28 mouse cellular contexts compared by ENCODE assay signal in genomic region chr16:26368121-26368520, GRCm38 (mm10). TPM values are rescaled to one million over a fixed set of nuclear protein-coding genes. Genes with fewer than 3 reads are reported as not detected.
A peak's percentile ranks its signal among the peaks of the same experiment; 100 is the strongest.
DNase-seq lines count a peak whose midpoint lies in the region; ATAC-seq and TF ChIP-seq lines count a peak whose summit lies in the region.
"Had no signal": no experiment of that assay in that cellular context is flagged by ENCODE, and none has a peak within 500 bp of the region (broad histone marks: within the 10 kb centered on the region; RNA-seq: fewer than 3 reads in every experiment).

No protein-coding gene starts in this region.

- peaks cover 15% of the 10 kb centered on the region; the same call in 1 of the 2 replicates for H3K79me2 ChIP-seq in liver, adult 2 months (ENCODE audit: control insufficient read depth, insufficient read depth, low read length)

- TF ChIP-seq CTCF in liver, adult 2 months (IDR thresholded peaks at IDR 0.05; ENCODE audit: low read depth, low read length), result no peak
- no peak for TF ChIP-seq CTCF in liver, embryonic 14.5 days (IDR thresholded peaks at IDR 0.05; ENCODE audit: low read depth)

- peaks cover 2% of the 10 kb centered on the region; the same call in 1 of the 2 replicates for H3K36me3 ChIP-seq in liver, adult 2 months (ENCODE audit: control insufficient read depth, insufficient read depth, low read length)
- no peaks in the 10 kb centered on the region for H3K36me3 ChIP-seq in liver, embryonic 14.5 days (replicated peaks; ENCODE audit: control insufficient read depth, insufficient read depth, low read depth)
- H3K36me3 ChIP-seq in midbrain, embryonic 11.5 days (ENCODE audit: control insufficient read depth, insufficient read depth, low read length), result no peaks in the 10 kb centered on the region
- H3K36me3 ChIP-seq: embryonic facial prominence, embryonic 15.5 days; G1E; heart, embryonic 10.5 days; hindbrain, embryonic 10.5 days; intestine, embryonic 15.5 days; midbrain, embryonic 13.5 days had no signal

- H3K27ac ChIP-seq in liver, adult 2 months (replicated peaks; ENCODE audit: insufficient read depth, low read depth, low read length), result peak overlapping the region; percentile 100
- no peak overlapping the region for H3K27ac ChIP-seq in liver, embryonic 14.5 days
- H3K27ac ChIP-seq in midbrain, embryonic 11.5 days (ENCODE audit: low read depth, low read length), result no peak overlapping the region
- H3K27ac ChIP-seq: heart, embryonic 10.5 days; hindbrain, embryonic 10.5 days; intestine, embryonic 15.5 days; midbrain, embryonic 13.5 days had no signal

- H3K9ac ChIP-seq in liver, adult 2 months (ENCODE audit: low read depth, low read length), result peak overlapping the region; percentile 68
- no peak overlapping the region for H3K9ac ChIP-seq in liver, embryonic 14.5 days (replicated peaks)
- H3K9ac ChIP-seq in midbrain, embryonic 11.5 days (ENCODE audit: low read length), result no peak overlapping the region
- H3K9ac ChIP-seq: embryonic facial prominence, embryonic 15.5 days; intestine, embryonic 15.5 days; midbrain, embryonic 13.5 days had no signal

- peaks cover 25% of the 10 kb centered on the region for H3K4me1 ChIP-seq in liver, adult 2 months (ENCODE audit: control insufficient read depth, insufficient read depth, low read length)
- no peaks in the 10 kb centered on the region for H3K4me1 ChIP-seq in liver, embryonic 14.5 days (replicated peaks; ENCODE audit: control insufficient read depth in 2 of 2, insufficient read depth in 2 of 2, low read length in 1 of 2)
- no peaks in the 10 kb centered on the region; the same call in 1 of the 2 replicates for H3K4me1 ChIP-seq in midbrain, embryonic 11.5 days (ENCODE audit: control insufficient read depth, insufficient read depth, low read length)
- H3K4me1 ChIP-seq: intestine, embryonic 15.5 days had no signal

- ATAC-seq in liver, embryonic 14.5 days (ENCODE audit: insufficient read depth), result peak; percentile 55
- ATAC-seq in midbrain, embryonic 11.5 days (ENCODE audit: low FRiP score), result no peak
- ATAC-seq: activated CD4-positive, CD25-positive, alpha-beta regulatory T cell, adult 4 months; forebrain, embryonic 14.5 days; hindbrain, embryonic 16.5 days; intestine, embryonic 15.5 days; midbrain, embryonic 13.5 days had no signal

- no peak for TF ChIP-seq POLR2A in liver, adult 2 months (IDR thresholded peaks at IDR 0.05; ENCODE audit: extremely low read depth, insufficient read depth, low read length)

- H3K4me3 ChIP-seq in liver, adult 2 months (ENCODE audit: insufficient read depth, low read depth, low read length), result peak overlapping the region; percentile 42; the same call in 1 of the 2 replicates
- no peak overlapping the region for H3K4me3 ChIP-seq in liver, embryonic 14.5 days (ENCODE audit: insufficient read depth in 1 of 2, low read depth in 2 of 2, low read length in 2 of 2)
- no peak overlapping the region for H3K4me3 ChIP-seq in midbrain, embryonic 11.5 days (ENCODE audit: low read depth, low read length)
- H3K4me3 ChIP-seq: heart, embryonic 10.5 days; hindbrain, embryonic 10.5 days; intestine, embryonic 15.5 days; midbrain, embryonic 13.5 days had no signal

- no peak for TF ChIP-seq EP300 in liver, embryonic 14.5 days (IDR thresholded peaks at IDR 0.05; ENCODE audit: low read depth)

- DNase-seq in liver, adult 2 months (ENCODE audit: extremely low read depth, low read depth, low spot score), result peak; percentile 100
- no peak for DNase-seq in liver
- DNase-seq in kidney, postnatal 14 days, result peak; percentile 57
- no peak for DNase-seq in liver, embryonic 14.5 days (ENCODE audit: low read depth in 3 of 3, low spot score in 3 of 3)
- no peak for DNase-seq in midbrain, embryonic 11.5 days (ENCODE audit: low spot score, missing footprints)
- DNase-seq in frontal cortex, postnatal 36 days (ENCODE audit: low spot score in 2 of 2), result no peak
- no peak for DNase-seq in retina, embryonic 14.5 days (ENCODE audit: low spot score)
- DNase-seq: adrenal gland, postnatal 25 days; B cell, adult 2 months; cerebellum, adult 8-10 months; gastrocnemius, postnatal 10 days; layer of hippocampus, postnatal 36 days; lung, adult 2 months; lung, postnatal 14 days; retina, postnatal 1 day; right cerebral cortex, postnatal 25 days; spleen, adult 18-20 months; thymus, postnatal 14 days had no signal

- WGBS in liver, adult 2 months, result 20% methylated on average over 5 of the region's 5 CpGs
- 43% methylated on average over 5 of the region's 5 CpGs for WGBS in liver, embryonic 14.5 days (ENCODE audit: insufficient replicate concordance)
- 78% methylated on average over 5 of the region's 5 CpGs for WGBS in midbrain, embryonic 11.5 days

- H3K9me3 ChIP-seq in liver, embryonic 14.5 days (ENCODE audit: control insufficient read depth, low read length), result no peaks in the 10 kb centered on the region
- H3K9me3 ChIP-seq in midbrain, embryonic 11.5 days (ENCODE audit: control insufficient read depth, low read length), result no peaks in the 10 kb centered on the region
- H3K9me3 ChIP-seq: embryonic facial prominence, embryonic 15.5 days; heart, embryonic 10.5 days; hindbrain, embryonic 10.5 days; intestine, embryonic 15.5 days; midbrain, embryonic 13.5 days had no signal

- H3K4me2 ChIP-seq in liver, embryonic 14.5 days (ENCODE audit: low read depth), result peak overlapping the region; percentile 48
- no peak overlapping the region for H3K4me2 ChIP-seq in midbrain, embryonic 11.5 days
- H3K4me2 ChIP-seq: intestine, embryonic 15.5 days; midbrain, embryonic 13.5 days had no signal

- no peaks in the 10 kb centered on the region for H3K27me3 ChIP-seq in liver, adult 2 months (ENCODE audit: control insufficient read depth, insufficient read depth, low read length)
- no peaks in the 10 kb centered on the region for H3K27me3 ChIP-seq in liver, embryonic 14.5 days (ENCODE audit: control insufficient read depth, insufficient read depth, low read length)
- H3K27me3 ChIP-seq in midbrain, embryonic 11.5 days (ENCODE audit: control insufficient read depth, insufficient read depth, low read length), result no peaks in the 10 kb centered on the region
- H3K27me3 ChIP-seq: CH12.LX; embryonic facial prominence, embryonic 15.5 days; intestine, embryonic 15.5 days had no signal

RNA-seq across cellular contexts. Expression of gene Cldn1, which starts 3.5 kb away (rescaled TPM):
- 39.0 and 59.5 TPM in 2 replicates for total RNA-seq in liver, adult 2 months (2014; rRNA removed)
- 36.2 and 40.3 TPM in 2 replicates for polyA plus RNA-seq in liver, adult 2 months (2012; rRNA removed)
- 16.7 and 17.5 TPM in 2 replicates for polyA plus RNA-seq in liver, embryonic 14.5 days (2012; rRNA removed)
- 32.6 and 35.5 TPM in 2 replicates for polyA plus RNA-seq in liver, embryonic 14.5 days (2014; fragmentation: Nextera tagmentation; extraction: Ambion mirVana)
- 3.3 and 4.1 TPM in 2 replicates for polyA plus RNA-seq in midbrain, embryonic 11.5 days (2014; fragmentation: Nextera tagmentation; extraction: Ambion mirVana)
- total RNA-seq: CH12.LX had no signal
- polyA plus RNA-seq: activated CD4-positive, CD25-positive, alpha-beta regulatory T cell, adult 4 months; G1E had no signal

Comparison
In these comparisons a context has a peak if more than half of its experiments do, and no peak if none do; other contexts are left out.
1. DNase-seq: peak in liver, adult 2 months (single experiment) and kidney, postnatal 14 days (single experiment); none in liver (single experiment), liver, embryonic 14.5 days (0 of 3), midbrain, embryonic 11.5 days (single experiment), frontal cortex, postnatal 36 days (0 of 2) and retina, embryonic 14.5 days (single experiment).